Mouse (Mus musculus) olfactory bulb, adult 2 months (tissue): Measurements from ENCODE around the gene Foxk2.

Source experiments
- CTCF ChIP-seq: fragments of 200-500 bp; IDR thresholded peaks from 2 replicates; pipeline ENCODE4 v1.5.1; 2012; ENCODE audit warnings: low read depth, mild to moderate bottlenecking, low read length, moderate library complexity; ENCODE audit not compliant: insufficient read depth
- POLR2A ChIP-seq: fragments of 200-500 bp; IDR thresholded peaks from 2 replicates; pipeline ENCODE4 v1.6.1; 2012; ENCODE audit warnings: mild to moderate bottlenecking, low read depth, low read length, moderate library complexity; ENCODE audit not compliant: insufficient read depth

GRCm38 (mm10) chr11:121306608-121307007, 46.8 kb downstream of the Foxk2 start:
- TF ChIP-seq POLR2A, result no peak
- TF ChIP-seq CTCF, result no peak
